Mouse (Mus musculus) intestine, embryonic 14.5 days (tissue): ENCODE data around the gene Mag. TPM values are rescaled to one million over a fixed set of nuclear protein-coding genes. Genes with fewer than 3 reads are reported as not detected.
"Not testable (repeated sequence)": the region's sequence is repeated elsewhere in the genome, so short reads cannot be mapped to it uniquely, and the experiment has no call there.

Source experiments
- ATAC-seq: fragments of 200-750 bp; cut with Nextera tagmentation; replicated peaks from 2 replicates; pipeline ENCODE4 v1.8.0; 2017; ENCODE audit warnings: low read depth, moderate number of reproducible peaks, moderate TSS enrichment, moderate library complexity; ENCODE audit not compliant: low FRiP score, low TSS enrichment
- DNase-seq: peaks from one replicate; pipeline ENCODE4 v3.0.0-alpha.2; 2018; ENCODE audit warnings: low spot score
- H3K27ac ChIP-seq: fragments of 300-500 bp; sonication (generic); 2 replicates; pipeline ENCODE4 v1.5.1; 2014; ENCODE audit warnings: low read depth, mild to moderate bottlenecking, control low read depth
- H3K27me3 ChIP-seq: fragments of 300-500 bp; sonication (generic); replicated peaks from 2 replicates; pipeline ENCODE4 v1.6.1; 2014; ENCODE audit warnings: low read length, control low read depth; ENCODE audit not compliant: control insufficient read depth, insufficient read depth
- H3K36me3 ChIP-seq: fragments of 300-500 bp; sonication (generic); 2 replicates; pipeline ENCODE4 v1.6.1; 2014; ENCODE audit warnings: low read length, control low read depth; ENCODE audit not compliant: control insufficient read depth, insufficient read depth
- H3K4me1 ChIP-seq: fragments of 300-500 bp; sonication (generic); replicated peaks from 2 replicates; pipeline ENCODE4 v1.6.1; 2014; ENCODE audit warnings: low read length, control low read depth, mixed read lengths; ENCODE audit not compliant: control insufficient read depth, insufficient read depth
- H3K4me2 ChIP-seq: fragments of 300-500 bp; sonication (generic); 2 replicates; pipeline ENCODE4 v1.6.1; 2014; ENCODE audit warnings: low read length
- H3K4me3 ChIP-seq: fragments of 300-500 bp; sonication (generic); 2 replicates; pipeline ENCODE4 v1.5.1; 2014; ENCODE audit warnings: low read depth, low read length, control low read depth, mixed read lengths
- H3K9ac ChIP-seq: fragments of 300-500 bp; sonication (generic); 2 replicates; pipeline ENCODE4 v1.6.1; 2014; ENCODE audit warnings: mild to moderate bottlenecking, low read length
- H3K9me3 ChIP-seq: fragments of 300-500 bp; sonication (generic); 2 replicates; pipeline ENCODE4 v1.6.1; 2016; ENCODE audit warnings: low read length, control low read depth; ENCODE audit not compliant: control insufficient read depth
- WGBS: fragments of 180-500 bp; shearing (Covaris S2); extraction: QIAGEN DNeasy Blood & Tissue Kit; methylation state at CpG from one replicate; pipeline ENCODE4 v1.1.7; 2014; 5-methylcytosine and 5-hydroxymethylcytosine counted together
- polyA plus RNA-seq: library from polyadenylated mRNA; unstranded; fragments of >200 nt; fragmentation: Nextera tagmentation; extraction: Ambion mirVana; gene quantifications from 2 replicates; pipeline ENCODE4 v1.2.1, GENCODE M21; 2014

The Mag gene
- polyA plus RNA-seq, 1 experiment from 2014 or later, result 0.22 TPM

DNA sequence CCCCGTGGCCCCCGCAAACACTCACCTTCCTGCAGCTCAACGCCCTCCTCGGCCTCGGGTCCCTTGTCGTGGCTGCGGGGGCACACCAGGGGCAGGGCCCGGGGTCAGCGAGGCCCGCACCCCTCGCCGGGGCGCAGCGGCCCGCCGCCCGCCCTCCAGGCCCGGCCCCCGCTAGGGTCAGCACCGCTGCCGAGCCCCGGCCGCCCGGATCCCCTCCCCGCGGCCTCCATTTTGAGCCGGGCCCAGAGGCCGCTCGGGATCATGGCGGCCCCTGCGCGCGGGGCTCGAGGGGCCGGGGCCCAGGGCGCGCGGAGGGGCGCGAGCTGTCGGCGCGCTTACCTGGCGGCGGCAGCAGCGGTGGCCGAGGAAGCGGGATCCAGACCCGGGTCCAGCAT lies 41.7 kb upstream of the Mag start:
- peaks cover 60% of the 10 kb centered on the region for H3K36me3 ChIP-seq
- peak; percentile 45 for ATAC-seq
- WGBS, result 1% methylated on average over 38 of the region's 49 CpGs

DNA sequence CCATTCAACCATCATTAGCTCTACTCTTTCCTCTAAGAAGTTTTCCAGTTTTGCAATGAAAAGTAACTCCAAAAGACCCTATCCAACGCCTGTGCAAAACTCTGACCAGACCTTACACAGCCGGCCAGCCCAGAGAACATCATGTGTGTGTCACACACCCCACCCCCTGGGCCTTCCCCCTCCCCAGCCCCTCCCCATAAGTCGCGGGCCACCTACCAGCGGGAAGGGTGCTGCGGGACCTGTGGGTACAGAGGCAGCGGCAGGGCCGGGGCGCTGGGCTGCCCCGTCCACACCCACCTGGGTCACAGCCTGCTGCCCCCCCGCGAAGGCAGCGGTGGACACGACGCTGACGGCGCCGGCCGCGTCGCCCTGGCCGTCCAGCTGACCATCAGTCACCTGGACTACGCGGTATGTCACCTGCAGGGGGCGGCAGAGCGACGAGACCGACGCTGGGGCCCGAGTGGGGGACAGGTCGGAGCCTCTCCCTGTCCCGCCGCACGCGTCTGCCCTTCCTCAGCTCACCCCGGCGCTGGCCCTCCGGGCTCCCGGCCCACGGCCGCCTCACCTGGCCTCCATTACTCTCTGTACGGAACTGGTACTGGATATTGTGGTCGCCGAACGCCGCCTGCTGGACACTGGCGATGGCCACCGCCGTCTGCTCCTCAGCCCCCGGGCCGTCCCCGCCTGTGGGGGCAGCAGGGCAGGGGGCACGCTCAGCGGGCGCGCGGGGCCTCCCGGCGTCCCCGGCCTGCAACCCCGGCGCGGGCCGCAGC lies 41.1 kb upstream of the Mag start:
- H3K4me2 ChIP-seq, result peak overlapping the region; percentile 70
- H3K27ac ChIP-seq, result peak overlapping the region; percentile 93
- H3K9me3 ChIP-seq, result no peaks in the 10 kb centered on the region
- 1% methylated on average over 56 of the region's 64 CpGs for WGBS
- peaks cover 61% of the 10 kb centered on the region for H3K36me3 ChIP-seq
- no peaks in the 10 kb centered on the region for H3K27me3 ChIP-seq
- peak; percentile 97 for DNase-seq
- peaks cover 16% of the 10 kb centered on the region for H3K4me1 ChIP-seq
- H3K9ac ChIP-seq, result peak overlapping the region; percentile 94
- peak; percentile 82 for ATAC-seq
- H3K4me3 ChIP-seq, result peak overlapping the region; percentile 72

More for the DNA sequence above, 41.7 kb upstream of the Mag start:
- peak overlapping the region; percentile 93 for H3K27ac ChIP-seq
- peak; percentile 79 for DNase-seq
- H3K4me1 ChIP-seq, result peaks cover 16% of the 10 kb centered on the region
- H3K9me3 ChIP-seq, result no peaks in the 10 kb centered on the region
- H3K4me2 ChIP-seq, result peak overlapping the region; percentile 70
- H3K27me3 ChIP-seq, result no peaks in the 10 kb centered on the region
- peak overlapping the region; percentile 94 for H3K9ac ChIP-seq
- H3K4me3 ChIP-seq, result peak overlapping the region; percentile 72

DNA sequence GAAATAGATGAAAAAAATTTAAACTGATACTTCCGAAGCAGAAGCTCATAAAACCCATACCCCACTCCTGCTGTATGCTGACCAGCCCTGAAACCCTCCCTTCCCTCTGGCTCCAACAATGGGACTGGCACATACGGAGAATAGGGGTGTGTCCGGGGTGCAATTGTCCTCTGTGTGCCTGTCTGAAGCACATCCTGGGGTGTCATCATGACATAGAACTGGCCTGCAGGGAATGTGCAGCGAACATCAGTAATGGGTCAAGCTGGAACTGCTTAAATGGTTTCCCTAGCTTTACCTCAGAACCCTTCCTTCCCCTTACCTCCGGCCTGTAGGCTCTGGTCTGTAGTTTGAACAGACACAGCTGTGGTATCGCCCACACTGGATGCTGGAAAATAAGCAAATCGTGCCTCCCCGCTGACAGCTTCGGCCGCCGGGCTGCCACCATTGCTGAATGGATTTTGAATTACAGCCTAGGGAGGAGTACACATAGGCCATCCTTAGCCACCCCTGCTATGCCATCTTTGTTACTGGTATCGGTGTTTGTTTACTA lies 40.4 kb upstream of the Mag start:
- WGBS, result 83% methylated on average over 12 of the region's 12 CpGs
- Histone ChIP-seq H3K4me2 (peak overlapping the region; percentile 70), H3K9ac (peak overlapping the region; percentile 10; the same call in 1 of the 2 replicates), H3K4me1 (peaks cover 16% of the 10 kb centered on the region), H3K9me3 (no peaks in the 10 kb centered on the region), H3K27ac (no peak overlapping the region), H3K4me3 (peak overlapping the region; percentile 72; the same call in 1 of the 2 replicates), H3K27me3 (no peaks in the 10 kb centered on the region), H3K36me3 (peaks cover 63% of the 10 kb centered on the region)
- ATAC-seq (no peak), DNase-seq (no peak)

DNA sequence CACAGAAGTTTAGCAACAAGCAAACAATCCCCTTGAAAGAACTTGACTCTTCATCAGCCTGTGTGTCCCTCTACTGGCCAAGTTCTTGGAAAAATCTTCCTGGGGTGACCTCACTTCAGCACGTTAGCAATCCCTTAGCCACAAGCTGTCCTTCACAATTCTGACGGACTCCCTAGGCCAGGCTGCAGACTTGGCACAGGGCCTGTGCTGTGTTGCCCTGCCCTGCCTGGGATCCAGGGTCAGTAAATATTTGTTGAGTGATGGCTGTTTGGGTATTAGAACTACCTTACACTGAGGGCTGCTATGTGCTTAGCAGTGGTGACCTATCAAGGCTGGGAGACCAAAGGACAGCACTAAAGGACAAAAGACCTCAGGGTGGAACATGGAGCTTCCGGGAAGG lies 39.4 kb upstream of the Mag start:
- Histone ChIP-seq H3K4me2 (no peak overlapping the region), H3K27ac (no peak overlapping the region), H3K27me3 (no peaks in the 10 kb centered on the region), H3K4me1 (peaks cover 16% of the 10 kb centered on the region), H3K9ac (no peak overlapping the region), H3K4me3 (no peak overlapping the region), H3K9me3 (no peaks in the 10 kb centered on the region), H3K36me3 (peaks cover 73% of the 10 kb centered on the region)
- WGBS, result 83% methylated on average over 3 of the region's 3 CpGs
- DNase-seq (no peak), ATAC-seq (no peak)

DNA sequence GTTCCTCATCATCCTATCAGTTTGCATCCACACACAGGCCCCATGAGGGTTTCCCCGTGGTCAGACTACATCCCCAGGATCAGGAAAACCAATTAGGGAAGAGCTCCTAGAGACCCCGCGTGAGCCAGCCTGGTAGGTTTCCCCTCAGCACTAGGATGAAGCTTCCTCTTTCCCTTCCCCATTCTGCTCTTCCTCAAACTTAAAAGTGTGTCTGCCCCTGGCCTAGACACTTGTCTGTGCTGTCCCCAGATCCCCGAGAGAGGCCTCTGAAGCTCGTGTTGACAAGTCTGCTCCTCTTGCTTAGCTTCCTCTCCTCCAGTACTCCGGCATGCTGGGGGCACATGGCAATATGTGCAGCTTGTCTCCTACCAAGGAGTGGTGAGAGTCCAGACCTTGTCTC lies 38.8 kb upstream of the Mag start:
- DNase-seq (no peak), ATAC-seq (no peak)
- WGBS, result 93% methylated on average over 6 of the region's 6 CpGs
- no peak overlapping the region for H3K4me3 ChIP-seq
- no peak overlapping the region for H3K4me2 ChIP-seq
- H3K9me3 ChIP-seq, result no peaks in the 10 kb centered on the region
- H3K27me3 ChIP-seq, result no peaks in the 10 kb centered on the region
- H3K9ac ChIP-seq, result no peak overlapping the region
- H3K36me3 ChIP-seq, result peaks cover 71% of the 10 kb centered on the region
- H3K27ac ChIP-seq, result no peak overlapping the region
- H3K4me1 ChIP-seq, result peaks cover 14% of the 10 kb centered on the region

DNA sequence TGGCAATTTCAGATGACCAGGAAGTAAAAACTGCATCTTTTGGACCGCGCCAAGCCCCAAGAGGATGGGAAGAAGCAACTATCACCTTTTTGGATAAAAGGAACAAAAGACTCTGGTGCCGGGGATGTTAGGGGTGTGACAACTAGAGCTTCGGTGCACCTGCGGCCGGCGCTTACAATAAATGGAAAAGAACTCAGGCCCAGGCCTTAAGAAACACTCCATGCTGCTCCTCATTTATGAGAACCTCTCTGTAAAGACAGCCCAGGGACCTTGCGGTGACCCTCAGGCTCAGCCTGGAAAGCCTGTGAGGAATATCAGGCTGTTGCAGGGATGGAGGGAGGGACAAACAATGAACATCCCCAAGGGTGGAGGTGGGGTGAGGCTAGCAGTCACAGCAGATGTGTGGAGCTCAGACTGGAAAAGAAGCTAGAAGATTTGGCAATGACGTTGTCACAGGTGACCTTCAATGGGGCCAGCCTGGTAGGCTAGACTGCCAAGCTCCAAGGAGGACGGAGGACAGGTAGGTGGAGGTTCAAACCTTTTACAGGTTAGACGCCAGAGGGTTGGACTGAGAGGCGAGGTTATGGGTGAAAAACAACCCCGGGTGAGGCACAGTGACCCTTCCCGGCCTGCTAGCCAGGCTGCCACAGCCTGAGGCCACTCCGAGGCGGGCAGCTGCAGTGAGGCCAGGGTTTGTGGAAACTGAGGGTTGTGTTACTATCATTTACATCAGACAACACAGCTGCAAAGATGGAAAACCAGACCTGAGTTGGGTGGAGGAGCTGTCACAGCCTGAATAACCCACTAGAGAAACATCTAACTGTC lies 38.0 kb upstream of the Mag start:
- DNase-seq (no peak), ATAC-seq (no peak)
- WGBS, result 92% methylated on average over 16 of the region's 16 CpGs
- H3K36me3 ChIP-seq, result peaks cover 64% of the 10 kb centered on the region
- H3K9ac ChIP-seq, result no peak overlapping the region
- peaks cover 6% of the 10 kb centered on the region for H3K4me1 ChIP-seq
- no peaks in the 10 kb centered on the region for H3K9me3 ChIP-seq
- no peak overlapping the region for H3K4me3 ChIP-seq
- no peak overlapping the region for H3K4me2 ChIP-seq
- no peak overlapping the region for H3K27ac ChIP-seq
- no peaks in the 10 kb centered on the region for H3K27me3 ChIP-seq

DNA sequence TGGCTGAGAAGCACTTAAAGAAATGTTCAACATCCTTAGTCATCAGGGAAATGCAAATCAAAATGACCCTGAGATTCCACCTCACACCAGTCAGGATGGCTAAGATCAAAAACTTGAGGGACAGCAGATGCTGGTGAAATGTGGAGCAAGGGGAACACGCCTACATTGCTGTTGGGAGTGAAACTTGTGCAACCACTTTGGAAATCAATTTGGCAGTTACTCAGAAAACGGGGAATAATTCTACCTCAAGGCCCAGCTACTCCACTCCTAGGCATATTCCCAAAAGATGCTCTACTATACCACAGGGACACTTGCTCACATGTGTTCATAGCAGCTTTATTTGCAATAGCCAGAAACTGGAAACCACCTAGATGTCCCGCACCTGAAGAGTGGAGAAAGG lies 35.2 kb upstream of the Mag start:
- not testable (repeated sequence) for H3K4me1 ChIP-seq, H3K9me3 ChIP-seq, H3K9ac ChIP-seq, H3K4me3 ChIP-seq, H3K27me3 ChIP-seq, H3K4me2 ChIP-seq, DNase-seq, ATAC-seq, H3K27ac ChIP-seq
- 92% methylated on average over 3 of the region's 3 CpGs for WGBS
- H3K36me3 ChIP-seq, result peaks cover 76% of the 10 kb centered on the region

DNA sequence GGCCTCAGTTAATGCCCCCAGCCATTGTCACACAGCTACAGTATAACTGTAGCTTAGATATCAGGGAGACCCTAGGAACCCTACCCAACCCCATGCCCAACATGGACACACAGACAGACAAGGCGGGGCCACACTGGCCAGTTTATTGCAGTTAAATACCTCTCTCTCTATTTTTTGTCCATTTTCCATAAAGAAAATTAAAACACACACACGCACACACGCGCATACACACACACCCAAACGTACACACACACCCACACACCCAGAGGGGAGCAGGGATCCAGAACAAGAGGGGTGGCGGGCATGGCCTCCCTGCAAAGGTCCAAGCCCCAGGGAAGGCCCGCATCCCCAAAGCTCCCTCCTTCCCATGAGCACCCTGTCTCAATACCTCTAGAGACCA lies 31.2 kb upstream of the Mag start:
- Histone ChIP-seq H3K4me2 (no peak overlapping the region), H3K4me3 (no peak overlapping the region), H3K27ac (no peak overlapping the region), H3K4me1 (no peaks in the 10 kb centered on the region), H3K27me3 (no peaks in the 10 kb centered on the region), H3K36me3 (peaks cover 37% of the 10 kb centered on the region), H3K9ac (no peak overlapping the region), H3K9me3 (no peaks in the 10 kb centered on the region)
- ATAC-seq (no peak), DNase-seq (no peak)
- WGBS, result 96% methylated on average over 7 of the region's 7 CpGs
